Mouse (Mus musculus) spleen, adult 2 months (tissue): ENCODE data around the gene Antxr2.

Source experiments
- CTCF ChIP-seq: fragments of 200-500 bp; IDR thresholded peaks from 2 replicates; pipeline ENCODE4 v1.5.1; 2011; ENCODE audit warnings: mild to moderate bottlenecking, inconsistent platforms; ENCODE audit not compliant: insufficient read depth, insufficient read length, insufficient replicate concordance; ENCODE audit errors: extremely low read depth
- POLR2A ChIP-seq: fragments of 200-500 bp; IDR thresholded peaks from 2 replicates; pipeline ENCODE4 v1.6.1; 2011; ENCODE audit warnings: low read depth, low read length, inconsistent platforms

DNA sequence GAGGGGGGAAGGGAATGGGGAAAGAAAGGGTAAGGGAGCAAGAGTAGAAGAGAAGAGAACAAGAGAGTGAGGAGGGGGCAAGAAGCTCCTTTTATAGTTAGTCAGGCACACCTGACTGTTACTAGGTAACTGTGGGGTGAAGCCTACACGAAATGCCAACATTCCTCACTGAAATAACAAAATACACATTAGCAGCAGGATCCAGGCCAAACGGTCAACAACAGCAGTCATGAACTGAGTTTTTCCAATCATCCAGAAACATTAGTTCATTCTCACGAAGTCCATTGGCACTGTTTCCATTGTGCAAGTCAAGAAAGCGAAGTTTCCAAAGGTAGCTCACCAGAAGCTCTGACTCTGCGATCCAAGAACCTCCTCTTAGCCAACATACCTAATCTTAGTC lies 63.8 kb downstream of the Antxr2 start:
- TF ChIP-seq CTCF (no peak), POLR2A (no peak)
